Mouse (Mus musculus): ENCODE measurements around the gene Rps9. TPM values are rescaled to one million over a fixed set of nuclear protein-coding genes. Genes with fewer than 3 reads are reported as not detected.

Gene Rps9
- 13.2 TPM for polyA plus RNA-seq (2014; fragmentation: Illumina TruSeq; extraction: RNeasy Lipid Tissue Mini Kit (QIAGEN cat#74804); ENCODE audit: low read depth, low replicate concordance)

DNA sequence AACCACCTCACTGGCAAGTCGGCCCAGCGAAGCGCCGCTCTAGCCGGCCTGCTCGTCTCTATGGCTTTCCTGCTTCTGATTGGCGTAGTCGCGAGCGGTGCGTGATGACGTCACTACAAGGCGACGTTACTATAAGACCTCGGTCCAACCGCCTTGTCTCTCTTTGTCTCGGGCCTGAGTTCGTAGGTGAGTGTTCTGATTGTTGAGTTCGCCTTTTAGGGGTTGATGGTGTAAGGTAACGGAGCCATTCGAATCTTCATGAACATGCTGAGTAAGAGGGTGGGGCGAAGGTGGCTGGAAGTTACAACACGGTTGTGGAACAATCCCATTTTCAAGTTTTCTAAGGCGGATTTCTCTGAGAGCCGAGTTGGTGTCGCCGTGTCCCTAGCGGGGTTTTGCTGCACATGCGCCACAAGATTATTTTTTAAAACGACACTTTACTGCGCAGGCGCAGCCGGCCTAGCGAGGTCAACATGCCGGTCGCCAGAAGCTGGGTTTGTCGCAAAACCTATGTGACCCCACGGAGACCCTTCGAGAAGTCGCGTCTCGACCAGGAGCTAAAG is at the start of gene Rps9:
Gene Rps9 (plus strand): TSS at position 115 of the 563 bp plus-strand sequence.

DNA sequence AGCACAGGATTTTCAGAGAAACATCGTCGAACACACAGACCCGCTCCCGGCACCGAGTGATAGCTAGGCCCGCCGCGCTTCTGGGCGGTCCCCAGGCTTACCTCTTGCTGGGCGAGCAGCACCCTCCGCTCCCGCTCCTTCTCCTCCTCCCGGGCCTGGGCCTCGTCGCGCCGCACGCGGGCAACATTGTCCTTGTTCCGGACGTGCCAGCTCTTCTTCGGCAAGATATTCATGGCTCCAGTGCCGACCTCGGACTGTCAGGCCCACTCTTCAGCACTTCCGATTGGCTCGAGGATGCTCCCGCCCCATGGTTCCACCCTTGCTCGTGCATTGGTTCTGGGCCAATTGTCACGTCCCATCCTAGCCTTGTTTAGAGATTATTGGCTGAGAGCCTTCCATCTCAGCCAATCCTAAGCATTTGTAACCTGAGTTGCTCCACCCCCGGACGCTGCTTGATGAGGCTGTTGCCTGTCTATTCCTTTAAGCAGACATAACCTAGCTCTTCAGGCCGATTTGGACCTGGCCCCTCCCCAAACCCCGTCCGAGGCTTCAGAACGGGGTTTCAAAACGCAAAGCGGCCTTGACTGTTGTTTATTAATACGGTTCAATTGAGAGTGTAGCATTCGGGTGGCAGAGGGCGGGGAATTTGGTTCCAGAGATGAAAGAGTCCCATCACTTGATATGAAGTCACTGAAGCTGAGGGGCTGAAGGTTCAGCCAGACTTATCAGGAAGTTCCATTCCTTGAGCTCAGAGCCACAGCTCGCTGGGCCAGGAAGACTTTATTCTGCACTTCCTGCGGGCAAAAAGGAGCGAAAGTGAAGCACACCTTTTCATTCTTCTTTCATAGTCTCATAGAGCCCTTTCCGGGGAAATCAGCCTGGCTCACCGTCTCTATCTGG is 38.3 kb upstream of the Rps9 start, which contains the start of gene Leng1:
Gene Leng1 (minus strand): TSS at position 626 of the 900 bp plus-strand sequence.

DNA sequence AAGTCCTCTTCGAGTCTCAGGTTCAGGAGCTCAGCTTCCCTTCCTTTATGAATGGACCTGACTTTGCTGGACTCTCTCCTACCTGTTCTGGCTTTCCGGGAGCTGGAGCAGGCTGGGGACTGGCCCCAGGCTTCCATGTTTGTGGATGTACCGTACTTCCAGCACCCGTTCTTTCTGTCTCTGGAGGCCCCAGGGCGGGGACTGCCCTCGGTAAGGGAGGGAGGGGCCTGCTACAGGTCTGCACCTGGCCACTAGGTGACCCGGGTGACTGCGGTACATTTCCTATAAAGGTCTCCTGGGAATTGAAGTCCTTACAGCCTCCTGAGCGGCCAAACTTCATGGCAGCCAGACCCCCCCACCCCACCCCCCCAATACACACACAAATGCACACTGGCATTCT is 26.5 kb upstream of the Rps9 start, which contains the start of gene Tmc4:
Gene Tmc4 (minus strand): TSS at position 212 of the 400 bp plus-strand sequence.

DNA sequence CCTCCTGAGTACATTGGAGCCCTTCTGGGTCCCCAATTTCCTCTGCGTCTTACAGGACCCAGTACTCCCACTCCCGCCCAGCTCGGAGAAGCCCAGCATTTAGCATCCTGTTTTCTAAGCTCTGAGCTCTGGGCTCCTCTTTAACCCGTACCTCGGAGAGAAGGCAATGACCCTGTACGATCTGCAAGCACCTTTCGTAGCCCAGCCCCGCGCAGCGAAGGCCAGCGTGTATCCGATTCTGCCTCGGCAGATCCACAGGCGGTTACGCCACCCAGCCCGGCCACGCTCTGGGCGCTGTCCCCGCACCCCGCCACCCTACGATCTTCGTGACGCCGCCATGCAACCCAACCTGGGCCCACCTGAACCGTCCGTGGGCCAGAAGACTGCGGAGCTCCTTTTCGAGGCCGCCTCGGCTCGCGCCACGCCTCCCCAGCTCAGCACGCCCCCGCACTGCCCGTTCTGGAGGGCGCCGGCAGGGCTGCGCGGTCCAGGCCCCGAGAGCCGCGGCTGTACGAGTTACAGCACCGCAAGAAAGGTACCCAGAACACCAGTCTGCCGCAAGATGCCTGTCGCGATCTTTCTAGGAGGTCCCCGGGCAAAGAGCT is 11.3 kb upstream of the Rps9 start, which contains the start of gene Tsen34:
Gene Tsen34 (plus strand): TSS at position 482 of the 605 bp plus-strand sequence.

GRCm38 (mm10) chr7:3692987-3693808 is 10.6 kb upstream of the Rps9 start, which contains the start of gene Mboat7:
Gene Mboat7 (minus strand): TSS chr7:3693523.

GRCm38 (mm10) chr7:3720268-3720667 is 16.5 kb downstream of the Rps9 start, which contains the start of gene Pirb:
Gene Pirb (minus strand): TSS chr7:3720391.

Other genes starting within 250 kb of the Rps9 start
- gene Tarm1, start 201.4 kb upstream of the Rps9 start, polyA plus RNA-seq (2014; fragmentation: Illumina TruSeq; extraction: RNeasy Lipid Tissue Mini Kit (QIAGEN cat#74804); ENCODE audit: low read depth, low replicate concordance), result not detected
- gene Oscar, start 87.8 kb upstream of the Rps9 start, polyA plus RNA-seq (2014; fragmentation: Illumina TruSeq; extraction: RNeasy Lipid Tissue Mini Kit (QIAGEN cat#74804); ENCODE audit: low read depth, low replicate concordance), result not detected
- 51.2 TPM for gene Ndufa3, start 86.6 kb upstream of the Rps9 start, polyA plus RNA-seq (2014; fragmentation: Illumina TruSeq; extraction: RNeasy Lipid Tissue Mini Kit (QIAGEN cat#74804); ENCODE audit: low read depth, low replicate concordance)
- 3.0 TPM for gene Tfpt, start 74.1 kb upstream of the Rps9 start, polyA plus RNA-seq (2014; fragmentation: Illumina TruSeq; extraction: RNeasy Lipid Tissue Mini Kit (QIAGEN cat#74804); ENCODE audit: low read depth, low replicate concordance)
- gene Prpf31, start 74.0 kb upstream of the Rps9 start, polyA plus RNA-seq (2014; fragmentation: Illumina TruSeq; extraction: RNeasy Lipid Tissue Mini Kit (QIAGEN cat#74804); ENCODE audit: low read depth, low replicate concordance), result 8.2 TPM
- gene Cnot3, start 58.7 kb upstream of the Rps9 start, polyA plus RNA-seq (2014; fragmentation: Illumina TruSeq; extraction: RNeasy Lipid Tissue Mini Kit (QIAGEN cat#74804); ENCODE audit: low read depth, low replicate concordance), result 6.8 TPM
- gene Leng1, start 38.2 kb upstream of the Rps9 start, polyA plus RNA-seq (2014; fragmentation: Illumina TruSeq; extraction: RNeasy Lipid Tissue Mini Kit (QIAGEN cat#74804); ENCODE audit: low read depth, low replicate concordance), result 3.3 TPM
- 5.2 TPM for gene Tmc4, start 26.4 kb upstream of the Rps9 start, polyA plus RNA-seq (2014; fragmentation: Illumina TruSeq; extraction: RNeasy Lipid Tissue Mini Kit (QIAGEN cat#74804); ENCODE audit: low read depth, low replicate concordance)
- gene Tsen34, start 11.1 kb upstream of the Rps9 start, polyA plus RNA-seq (2014; fragmentation: Illumina TruSeq; extraction: RNeasy Lipid Tissue Mini Kit (QIAGEN cat#74804); ENCODE audit: low read depth, low replicate concordance), result 4.4 TPM
- 23.3 TPM for gene Mboat7, start 10.5 kb upstream of the Rps9 start, polyA plus RNA-seq (2014; fragmentation: Illumina TruSeq; extraction: RNeasy Lipid Tissue Mini Kit (QIAGEN cat#74804); ENCODE audit: low read depth, low replicate concordance)
- 2.0 TPM for gene Pirb, start 16.4 kb downstream of the Rps9 start, polyA plus RNA-seq (2014; fragmentation: Illumina TruSeq; extraction: RNeasy Lipid Tissue Mini Kit (QIAGEN cat#74804); ENCODE audit: low read depth, low replicate concordance)
- not detected for gene Gm15448, start 121.7 kb downstream of the Rps9 start, polyA plus RNA-seq (2014; fragmentation: Illumina TruSeq; extraction: RNeasy Lipid Tissue Mini Kit (QIAGEN cat#74804); ENCODE audit: low read depth, low replicate concordance)
- gene Pira2, start 141.1 kb downstream of the Rps9 start, polyA plus RNA-seq (2014; fragmentation: Illumina TruSeq; extraction: RNeasy Lipid Tissue Mini Kit (QIAGEN cat#74804); ENCODE audit: low read depth, low replicate concordance), result 1.9 TPM
- not detected for gene Gm14548, start 194.1 kb downstream of the Rps9 start, polyA plus RNA-seq (2014; fragmentation: Illumina TruSeq; extraction: RNeasy Lipid Tissue Mini Kit (QIAGEN cat#74804); ENCODE audit: low read depth, low replicate concordance)
- gene Lilra6, start 211.5 kb downstream of the Rps9 start, polyA plus RNA-seq (2014; fragmentation: Illumina TruSeq; extraction: RNeasy Lipid Tissue Mini Kit (QIAGEN cat#74804); ENCODE audit: low read depth, low replicate concordance), result 0.21 TPM